Mouse (Mus musculus): Measurements from ENCODE around the gene Mpz. TPM values are rescaled to one million over a fixed set of nuclear protein-coding genes. Genes with fewer than 3 reads are reported as not detected.

Gene Mpz
- total and polyA plus RNA-seq, 2 experiments from 2014 or later: 0.49 to 0.63 TPM

DNA sequence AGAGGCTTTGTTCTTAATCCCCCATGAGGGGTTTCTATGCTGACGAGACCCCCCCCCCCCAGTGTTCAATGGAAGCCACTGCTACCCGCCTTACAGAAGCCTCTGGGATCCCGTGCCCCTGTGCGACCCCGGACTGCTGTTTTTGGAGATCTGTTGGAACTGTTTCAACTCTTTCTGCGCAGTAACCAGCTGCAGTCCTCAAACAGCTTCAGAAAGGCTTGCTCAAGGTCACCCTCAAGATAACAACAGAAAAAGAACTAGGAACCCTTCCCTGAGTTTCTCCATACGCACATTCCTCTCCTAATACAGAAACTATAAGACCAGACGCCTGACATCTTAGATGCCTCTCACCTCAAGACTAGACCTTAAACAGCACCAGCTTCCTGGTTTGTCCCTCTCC is 38.5 kb downstream of the Mpz start:
- Histone ChIP-seq H3K27ac (ENCODE audit: low read depth, low read length) (no peak overlapping the region), H3K9me3 (ENCODE audit: low read length) (no peaks in the 10 kb centered on the region), H3K4me1 (ENCODE audit: insufficient read depth, low read length) (peaks cover 8% of the 10 kb centered on the region; the same call in 1 of the 2 replicates), H3K36me3 (ENCODE audit: insufficient read depth, low read length) (no peaks in the 10 kb centered on the region), H3K27me3 (ENCODE audit: insufficient read depth, low read length) (no peaks in the 10 kb centered on the region), H3K4me2 (ENCODE audit: low read depth, low read length, poor library complexity, severe bottlenecking) (no peak overlapping the region), H3K9ac (replicated peaks; ENCODE audit: low read length, poor library complexity, severe bottlenecking) (no peak overlapping the region), H3K4me3 (ENCODE audit: low read depth, low read length) (no peak overlapping the region)
- TF ChIP-seq CTCF (IDR thresholded peaks at IDR 0.05): no peak
- ATAC-seq (ENCODE audit: low FRiP score): no peak
- WGBS: 24% methylated on average over 8 of the region's 8 CpGs
- DNase-seq (ENCODE audit: low spot score): no peak

DNA sequence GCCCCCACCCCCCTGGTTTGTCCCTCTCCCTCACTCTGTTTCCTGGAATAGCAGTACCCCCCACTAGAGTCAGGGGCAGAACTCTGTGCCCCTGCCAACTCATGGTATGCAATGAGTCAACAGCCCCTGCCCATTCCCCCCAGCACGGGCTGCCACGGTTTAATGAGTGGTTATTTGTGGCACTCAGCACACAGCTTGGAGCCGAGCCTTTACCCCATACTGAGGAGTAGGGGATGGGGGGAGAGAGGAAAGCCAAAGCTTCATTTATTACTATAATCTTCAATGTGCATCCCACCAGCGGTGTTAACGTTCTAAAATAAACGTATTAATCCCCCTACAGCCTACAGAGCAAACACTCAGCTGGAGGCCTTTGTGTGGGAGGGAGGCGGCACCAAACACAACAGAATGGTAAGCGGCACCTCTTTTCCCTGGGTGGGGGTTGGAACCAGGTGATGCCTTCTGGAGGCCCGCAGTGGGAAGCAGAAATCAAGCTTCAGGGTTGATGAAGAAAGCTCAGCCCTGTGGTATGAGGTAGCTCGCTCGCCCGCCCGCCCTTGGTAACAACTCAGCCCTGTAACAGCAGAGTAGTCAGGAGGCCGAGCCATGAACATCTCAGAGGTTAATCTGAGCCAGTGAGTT is 39.1 kb downstream of the Mpz start:
- no peak for DNase-seq (ENCODE audit: low spot score)
- Histone ChIP-seq H3K4me3 (ENCODE audit: low read depth, low read length) (no peak overlapping the region), H3K9me3 (ENCODE audit: low read length) (no peaks in the 10 kb centered on the region), H3K9ac (replicated peaks; ENCODE audit: low read length, poor library complexity, severe bottlenecking) (no peak overlapping the region), H3K27me3 (ENCODE audit: insufficient read depth, low read length) (no peaks in the 10 kb centered on the region), H3K4me2 (ENCODE audit: low read depth, low read length, poor library complexity, severe bottlenecking) (no peak overlapping the region), H3K36me3 (ENCODE audit: insufficient read depth, low read length) (no peaks in the 10 kb centered on the region), H3K4me1 (ENCODE audit: insufficient read depth, low read length) (peaks cover 8% of the 10 kb centered on the region; the same call in 1 of the 2 replicates), H3K27ac (ENCODE audit: low read depth, low read length) (no peak overlapping the region)
- no peak for ATAC-seq (ENCODE audit: low FRiP score)
- TF ChIP-seq CTCF (IDR thresholded peaks at IDR 0.05): no peak
- 32% methylated on average over 14 of the region's 14 CpGs for WGBS

DNA sequence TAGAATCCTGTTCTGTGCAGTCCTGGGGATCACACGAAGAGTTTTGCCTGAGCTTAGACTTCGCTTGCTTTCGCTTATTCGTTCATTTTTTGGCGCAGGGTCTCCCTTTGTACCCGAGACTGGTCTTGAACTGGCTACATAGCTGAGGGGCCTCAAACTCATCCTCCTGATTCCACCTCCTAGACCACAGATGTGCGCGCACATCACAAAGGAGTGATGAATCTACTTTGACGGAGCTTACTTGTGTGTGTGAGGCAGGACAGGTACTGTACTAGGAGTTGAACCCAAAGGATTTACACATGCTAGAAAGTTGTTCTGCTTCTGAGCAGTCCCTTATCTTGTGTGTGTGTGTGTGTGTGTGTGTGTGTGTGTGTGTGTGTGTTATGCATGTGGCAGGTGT is 40.3 kb downstream of the Mpz start:
- DNase-seq (ENCODE audit: low spot score) (no peak), ATAC-seq (ENCODE audit: low FRiP score) (no peak)
- TF ChIP-seq CTCF (IDR thresholded peaks at IDR 0.05): no peak
- 95% methylated on average over 9 of the region's 9 CpGs for WGBS
- Histone ChIP-seq H3K27ac (ENCODE audit: low read depth, low read length) (no peak overlapping the region), H3K4me2 (ENCODE audit: low read depth, low read length, poor library complexity, severe bottlenecking) (no peak overlapping the region), H3K36me3 (ENCODE audit: insufficient read depth, low read length) (no peaks in the 10 kb centered on the region), H3K9me3 (ENCODE audit: low read length) (no peaks in the 10 kb centered on the region), H3K27me3 (ENCODE audit: insufficient read depth, low read length) (no peaks in the 10 kb centered on the region), H3K4me1 (ENCODE audit: insufficient read depth, low read length) (peaks cover 8% of the 10 kb centered on the region; the same call in 1 of the 2 replicates), H3K9ac (replicated peaks; ENCODE audit: low read length, poor library complexity, severe bottlenecking) (no peak overlapping the region), H3K4me3 (ENCODE audit: low read depth, low read length) (no peak overlapping the region)

DNA sequence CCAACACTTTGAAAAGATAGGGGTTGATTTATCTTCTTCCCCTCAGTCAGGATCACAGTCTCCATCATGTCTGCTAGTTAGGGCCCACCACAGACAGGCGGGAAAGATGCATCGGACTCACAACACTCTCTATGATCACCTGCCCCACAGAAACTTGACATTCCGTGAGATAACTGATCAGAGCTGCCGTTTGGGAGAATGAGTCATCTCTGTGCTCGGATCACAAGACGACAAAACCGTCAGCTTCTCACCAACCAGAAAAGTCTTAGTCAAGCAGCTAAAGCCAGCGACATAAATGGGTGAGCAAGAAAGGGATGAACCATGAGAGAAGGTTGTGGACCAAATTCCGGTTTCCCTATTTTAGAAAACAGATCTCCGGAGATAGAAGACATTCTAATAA is 41.8 kb downstream of the Mpz start:
- H3K27ac ChIP-seq (ENCODE audit: low read depth, low read length): no peak overlapping the region
- no peak overlapping the region for H3K9ac ChIP-seq (replicated peaks; ENCODE audit: low read length, poor library complexity, severe bottlenecking)
- TF ChIP-seq CTCF (IDR thresholded peaks at IDR 0.05): no peak
- H3K4me2 ChIP-seq (ENCODE audit: low read depth, low read length, poor library complexity, severe bottlenecking): 0 out of 2 replicates have a peak overlapping the region, but pooled peaks have one; percentile 57
- H3K4me3 ChIP-seq (ENCODE audit: low read depth, low read length): no peak overlapping the region
- peaks cover 8% of the 10 kb centered on the region; the same call in 1 of the 2 replicates for H3K4me1 ChIP-seq (ENCODE audit: insufficient read depth, low read length)
- no peaks in the 10 kb centered on the region for H3K36me3 ChIP-seq (ENCODE audit: insufficient read depth, low read length)
- ATAC-seq (ENCODE audit: low FRiP score) (no peak), DNase-seq (ENCODE audit: low spot score) (no peak)
- no peaks in the 10 kb centered on the region for H3K27me3 ChIP-seq (ENCODE audit: insufficient read depth, low read length)
- WGBS: 50% methylated on average over 10 of the region's 10 CpGs
- H3K9me3 ChIP-seq (ENCODE audit: low read length): no peaks in the 10 kb centered on the region

DNA sequence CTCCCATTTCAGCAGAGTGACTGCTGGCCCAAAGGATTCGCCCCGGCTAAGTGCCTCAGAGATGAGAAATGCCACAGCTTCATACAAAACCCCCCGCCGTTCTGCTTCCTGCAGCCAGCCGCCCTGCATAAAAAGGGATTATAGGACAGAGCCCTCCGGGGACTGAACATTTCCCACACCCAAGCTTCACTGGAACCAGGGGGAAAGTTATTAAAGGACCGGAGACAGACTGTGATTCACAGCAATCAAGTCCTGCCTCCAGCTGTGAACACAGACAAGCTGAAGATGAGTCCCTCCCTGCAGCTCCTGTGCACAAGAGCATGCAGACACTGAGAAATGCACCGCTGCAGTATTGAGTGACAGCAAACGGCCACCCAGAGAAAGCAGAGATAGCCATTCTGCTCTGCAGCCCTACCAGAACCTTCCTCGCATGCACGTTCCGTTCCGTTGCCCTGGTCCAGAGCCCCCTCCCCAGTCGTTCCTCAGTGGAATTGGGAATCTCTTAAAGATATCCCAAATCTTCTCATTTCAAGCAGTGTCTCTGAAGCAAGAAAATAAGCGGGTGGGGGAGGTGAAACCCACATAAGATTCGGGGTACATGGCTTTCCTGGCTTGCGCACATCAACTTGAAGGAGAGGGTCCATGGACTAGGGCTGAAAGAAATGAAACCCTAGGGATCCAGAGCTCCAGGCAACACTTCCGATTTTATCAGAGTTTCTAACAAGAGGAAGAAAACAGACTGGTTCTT is 42.8 kb downstream of the Mpz start:
- H3K27ac ChIP-seq (ENCODE audit: low read depth, low read length): 0 out of 2 replicates have a peak overlapping the region, but pooled peaks have one; percentile 26
- H3K4me3 ChIP-seq (ENCODE audit: low read depth, low read length): peak overlapping the region; percentile 30
- peak; percentile 29; the same call in 1 of the 2 replicates for ATAC-seq (ENCODE audit: low FRiP score)
- H3K27me3 ChIP-seq (ENCODE audit: insufficient read depth, low read length): no peaks in the 10 kb centered on the region
- 3% methylated on average over 18 of the region's 18 CpGs for WGBS
- no peaks in the 10 kb centered on the region for H3K9me3 ChIP-seq (ENCODE audit: low read length)
- H3K4me1 ChIP-seq (ENCODE audit: insufficient read depth, low read length): peaks cover 8% of the 10 kb centered on the region; the same call in 1 of the 2 replicates
- peak overlapping the region; percentile 44 for H3K9ac ChIP-seq (replicated peaks; ENCODE audit: low read length, poor library complexity, severe bottlenecking)
- no peaks in the 10 kb centered on the region for H3K36me3 ChIP-seq (ENCODE audit: insufficient read depth, low read length)
- peak; percentile 46 for DNase-seq (ENCODE audit: low spot score)
- H3K4me2 ChIP-seq (ENCODE audit: low read depth, low read length, poor library complexity, severe bottlenecking): peak overlapping the region; percentile 57
- TF ChIP-seq CTCF (IDR thresholded peaks at IDR 0.05): no peak
